Mouse (Mus musculus) olfactory bulb, adult 2 months (tissue): Measurements from ENCODE around the gene Amotl2. TPM values are rescaled to one million over a fixed set of nuclear protein-coding genes. Genes with fewer than 3 reads are reported as not detected.

Experiments
- H3K27ac ChIP-seq: fragments of 200-500 bp; 2 replicates; pipeline ENCODE4 v1.5.1; 2012; ENCODE audit warnings: low read depth, low read length; ENCODE audit not compliant: insufficient read depth
- H3K4me1 ChIP-seq: fragments of 200-500 bp; 2 replicates; pipeline ENCODE4 v1.6.1; 2012; ENCODE audit warnings: low read length; ENCODE audit not compliant: control insufficient read depth, insufficient read depth
- H3K4me3 ChIP-seq: fragments of 200-500 bp; 2 replicates; pipeline ENCODE4 v1.5.1; 2012; ENCODE audit warnings: mild to moderate bottlenecking, low read depth, low read length, moderate library complexity; ENCODE audit not compliant: insufficient read depth
- CTCF ChIP-seq: fragments of 200-500 bp; IDR thresholded peaks from 2 replicates; pipeline ENCODE4 v1.5.1; 2012; ENCODE audit warnings: low read depth, mild to moderate bottlenecking, low read length, moderate library complexity; ENCODE audit not compliant: insufficient read depth
- POLR2A ChIP-seq: fragments of 200-500 bp; IDR thresholded peaks from 2 replicates; pipeline ENCODE4 v1.6.1; 2012; ENCODE audit warnings: mild to moderate bottlenecking, low read depth, low read length, moderate library complexity; ENCODE audit not compliant: insufficient read depth
- WGBS: fragments of 180-500 bp; shearing (Covaris S2); methylation state at CpG from one replicate; pipeline ENCODE4 v1.1.7; 2018; 5-methylcytosine and 5-hydroxymethylcytosine counted together
- polyA plus RNA-seq: library from polyadenylated mRNA; stranded (reverse); fragments of >200 nt; gene quantifications from 2 replicates; pipeline ENCODE4 v1.2.4, GENCODE M21; 2012; ENCODE audit warnings: low replicate concordance; ENCODE audit not compliant: missing spikeins, insufficient read depth, insufficient read length

Gene Amotl2
- polyA plus RNA-seq, 1 experiment: not detected

DNA sequence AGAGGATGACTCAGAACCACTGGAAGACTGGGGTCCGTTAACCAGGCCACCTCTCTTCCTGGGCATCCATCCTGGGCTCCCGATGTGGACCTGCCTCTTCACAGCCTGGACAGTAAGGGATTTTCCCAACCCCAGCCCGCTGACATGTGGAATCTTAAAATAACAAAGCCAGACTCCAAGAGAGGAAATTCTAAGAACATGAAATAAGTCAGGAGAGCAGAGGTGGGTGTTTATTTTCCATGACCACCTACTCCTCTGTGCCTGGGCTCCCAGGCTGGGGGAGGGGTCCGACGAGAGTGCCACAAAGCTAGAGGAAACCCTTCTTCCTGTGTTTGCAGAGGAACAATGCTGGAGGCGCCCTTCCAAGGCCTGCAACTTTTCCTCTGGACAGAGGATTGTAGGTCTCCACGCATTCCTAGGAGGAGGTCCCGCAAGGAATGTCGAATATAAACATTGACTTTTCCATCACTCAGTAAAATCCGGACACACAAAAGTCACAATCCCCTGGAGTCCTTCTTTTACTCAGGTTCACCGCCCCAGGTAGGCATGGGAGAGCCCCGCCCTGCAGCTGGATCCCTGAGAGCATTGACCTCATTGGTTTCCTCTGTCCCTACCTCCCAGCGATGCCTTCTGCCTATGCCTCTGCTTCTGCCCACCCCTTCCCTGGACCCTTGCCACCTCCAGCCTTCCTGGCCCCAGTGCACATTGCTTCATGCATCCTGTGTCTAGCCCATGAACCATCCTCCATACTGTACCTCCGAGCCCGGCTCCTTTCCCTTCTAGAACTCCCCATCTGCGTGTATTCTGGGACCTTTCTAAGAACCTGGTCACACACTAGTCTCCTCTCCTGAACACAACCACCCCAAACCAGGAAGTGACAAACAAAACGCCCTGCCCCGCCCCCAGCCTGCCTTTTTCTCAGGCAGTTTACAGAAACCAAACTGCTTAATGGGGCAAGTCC lies 61.4 kb downstream of the Amotl2 start:
- TF ChIP-seq POLR2A (no peak), CTCF (no peak)
- 69% methylated on average over 18 of the region's 18 CpGs for WGBS
- peaks cover 13% of the 10 kb centered on the region for H3K4me1 ChIP-seq
- H3K27ac ChIP-seq: no peak overlapping the region
- H3K4me3 ChIP-seq: no peak overlapping the region

DNA sequence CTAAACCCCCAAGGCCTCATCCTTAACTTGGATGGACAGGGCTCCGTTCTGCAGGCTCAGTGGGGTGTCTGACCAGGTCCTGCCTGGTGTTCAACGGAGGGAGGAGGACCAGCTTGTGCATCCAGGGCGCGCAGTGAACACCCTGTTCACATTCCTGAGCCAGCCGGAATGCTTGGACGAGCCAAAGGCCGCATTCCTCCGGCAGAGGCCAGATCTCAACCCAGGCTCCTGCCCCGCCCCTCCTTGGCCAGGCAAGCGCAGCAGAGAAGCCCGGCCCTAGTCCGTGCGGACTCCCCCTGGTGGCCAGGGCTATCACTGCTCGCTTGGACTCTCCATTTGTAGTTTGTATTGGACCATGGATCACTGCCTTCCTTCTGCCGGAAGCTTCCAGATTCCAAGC lies 63.0 kb downstream of the Amotl2 start:
- TF ChIP-seq CTCF (0 out of 2 replicates have a peak, but pooled peaks have one; percentile 53), POLR2A (no peak)
- WGBS: 39% methylated on average over 15 of the region's 15 CpGs
- Histone ChIP-seq H3K4me1 (peaks cover 13% of the 10 kb centered on the region), H3K4me3 (no peak overlapping the region), H3K27ac (0 out of 2 replicates have a peak overlapping the region, but pooled peaks have one; percentile 49)

Other genes with a start within 250 kb of the Amotl2 start
- not detected in 2 replicates for gene Ky, start 210.9 kb upstream of the Amotl2 start, polyA plus RNA-seq
- gene Anapc13, start 90.4 kb upstream of the Amotl2 start, polyA plus RNA-seq: not detected in 2 replicates
- gene Cep63, start 90.1 kb upstream of the Amotl2 start, polyA plus RNA-seq: not detected in 2 replicates
- gene Ryk, start 118.2 kb downstream of the Amotl2 start, polyA plus RNA-seq: not detected in 2 replicates